Mouse (Mus musculus): Measurements from ENCODE around the gene Ppp1r21. TPM values are rescaled to one million over a fixed set of nuclear protein-coding genes. Genes with fewer than 3 reads are reported as not detected.

The Ppp1r21 gene
- total and polyA plus RNA-seq, 3 experiments = 11.1 to 16.2 TPM; not detected in 1

- Histone ChIP-seq H3K9me3 (replicated peaks; ENCODE audit: insufficient read depth, low read length) (no peaks in the 10 kb centered on the region), H3K4me3 (ENCODE audit: control insufficient read depth in 1 of 2, insufficient read depth in 1 of 2, low read depth in 2 of 2, low read length in 2 of 2) (no peak overlapping the region), H3K4me1 (ENCODE audit: control insufficient read depth in 1 of 2, insufficient read depth in 2 of 2, low read length in 2 of 2) (no peaks in the 10 kb centered on the region; a peak in 1 of 4 replicates), H3K27me3 (ENCODE audit: control insufficient read depth in 1 of 2, insufficient read depth in 2 of 2, low read length in 2 of 2) (no peaks in the 10 kb centered on the region), H3K79me2 (ENCODE audit: control insufficient read depth, insufficient read depth, low read length, poor library complexity) (no peaks in the 10 kb centered on the region), H3K27ac (ENCODE audit: control insufficient read depth, low read depth, low read length) (no peak overlapping the region), H3K36me3 (ENCODE audit: control insufficient read depth in 1 of 2, insufficient read depth in 2 of 2, low read length in 2 of 2) (no peaks in the 10 kb centered on the region), H3K9ac (ENCODE audit: control insufficient read depth, low read depth, low read length, poor library complexity, severe bottlenecking) (no peak overlapping the region)
- TF ChIP-seq MXI1 (IDR thresholded peaks at IDR 0.05; ENCODE audit: low read depth, low read length) = no peak
- no peak for TF ChIP-seq CHD2 (IDR thresholded peaks at IDR 0.05; ENCODE audit: low read length)
- TF ChIP-seq USF2 (IDR thresholded peaks at IDR 0.05; ENCODE audit: borderline replicate concordance in 1 of 2, insufficient read depth in 1 of 2, low read depth in 1 of 2, low read length in 2 of 2) = no peak
- no peak for TF ChIP-seq MYB (IDR thresholded peaks at IDR 0.05; ENCODE audit: low read depth, low read length)
- no peak for TF ChIP-seq BHLHE40 (IDR thresholded peaks at IDR 0.05; ENCODE audit: borderline replicate concordance, low read depth, low read length)
- TF ChIP-seq RCOR1 (IDR thresholded peaks at IDR 0.05; ENCODE audit: low read depth, low read length) = no peak
- no peak for TF ChIP-seq POLR2AphosphoS2 (IDR thresholded peaks at IDR 0.05; ENCODE audit: low read length)
- TF ChIP-seq TCF12 (IDR thresholded peaks at IDR 0.05; ENCODE audit: low read depth, low read length) = no peak
- TF ChIP-seq MAZ (IDR thresholded peaks at IDR 0.05; ENCODE audit: low read depth, low read length) = no peak
- no peak for TF ChIP-seq USF1 (IDR thresholded peaks at IDR 0.05; ENCODE audit: low read depth, low read length)
- no peak for TF ChIP-seq TBP (IDR thresholded peaks at IDR 0.05; ENCODE audit: low read depth, low read length)
- no peak for TF ChIP-seq SIN3A (IDR thresholded peaks at IDR 0.05; ENCODE audit: low read length)
- no peak for TF ChIP-seq ETS1 (IDR thresholded peaks at IDR 0.05; ENCODE audit: low read depth, low read length)
- no peak for TF ChIP-seq E2F4 (IDR thresholded peaks at IDR 0.05; ENCODE audit: borderline replicate concordance, low read depth, low read length)
- no peak for TF ChIP-seq CHD1 (IDR thresholded peaks at IDR 0.05; ENCODE audit: low read depth, low read length)
- TF ChIP-seq EP300 (IDR thresholded peaks at IDR 0.05; ENCODE audit: low read depth in 1 of 2, low read length in 2 of 2) = no peak
- TF ChIP-seq KAT2A (conservative IDR thresholded peaks at IDR 0.05; ENCODE audit: low read depth, low read length) = no peak
- no peak for TF ChIP-seq ZNF384 (IDR thresholded peaks at IDR 0.05; ENCODE audit: low read depth, low read length)
- DNase-seq (ENCODE audit: low read depth, low spot score) = no peak
Measured at GRCm38 (mm10) chr17:88546745-88547144, 16.8 kb downstream of the Ppp1r21 start.

- no peaks in the 10 kb centered on the region for H3K79me2 ChIP-seq (ENCODE audit: control insufficient read depth, insufficient read depth, low read length, poor library complexity)
- H3K4me1 ChIP-seq (ENCODE audit: control insufficient read depth in 1 of 2, insufficient read depth in 2 of 2, low read length in 2 of 2) = no peaks in the 10 kb centered on the region; a peak in 1 of 4 replicates
- H3K9ac ChIP-seq (ENCODE audit: control insufficient read depth, low read depth, low read length, poor library complexity, severe bottlenecking) = no peak overlapping the region
- no peaks in the 10 kb centered on the region for H3K27me3 ChIP-seq (ENCODE audit: control insufficient read depth in 1 of 2, insufficient read depth in 2 of 2, low read length in 2 of 2)
- no peaks in the 10 kb centered on the region for H3K9me3 ChIP-seq (replicated peaks; ENCODE audit: insufficient read depth, low read length)
- H3K4me3 ChIP-seq (ENCODE audit: control insufficient read depth in 1 of 2, insufficient read depth in 1 of 2, low read depth in 2 of 2, low read length in 2 of 2) = no peak overlapping the region
- TF ChIP-seq RAD21 (IDR thresholded peaks at IDR 0.05; ENCODE audit: low read depth, low read length) (no peak), ZNF384 (IDR thresholded peaks at IDR 0.05; ENCODE audit: low read depth, low read length) (peak; percentile 50)
- H3K27ac ChIP-seq (ENCODE audit: control insufficient read depth, low read depth, low read length) = no peak overlapping the region
- H3K36me3 ChIP-seq (ENCODE audit: control insufficient read depth in 1 of 2, insufficient read depth in 2 of 2, low read length in 2 of 2) = no peaks in the 10 kb centered on the region
- no peak for DNase-seq (ENCODE audit: low read depth, low spot score)
Measured at GRCm38 (mm10) chr17:88549411-88550191, 19.7 kb downstream of the Ppp1r21 start.

Data from MEL (cell line).